Mouse (Mus musculus): ENCODE measurements around the gene Slco3a1.

GRCm38 (mm10) chr7:74549013-74549582, 5.5 kb downstream of the Slco3a1 start:
- TF ChIP-seq CTCF (IDR thresholded peaks at IDR 0.05; ENCODE audit: borderline replicate concordance, insufficient read depth, low read depth, low read length) (no peak), POLR2A (IDR thresholded peaks at IDR 0.05; ENCODE audit: borderline replicate concordance, insufficient read depth, low read length) (no peak)

Data from cerebellum, adult 2 months (tissue).